Mouse (Mus musculus) kidney, postnatal 36 days (tissue): ENCODE results near the gene Coch.
"Not testable (repeated sequence)": the region's sequence is repeated elsewhere in the genome, so short reads cannot be mapped to it uniquely, and the experiment has no call there.

Source experiments
- DNase-seq, 2 experiments: peaks; one replicate each; pipeline ENCODE4 v3.0.0; 2021 to 2022; ENCODE audit warnings: mixed read lengths in 2 of 2

Gene Coch

DNA sequence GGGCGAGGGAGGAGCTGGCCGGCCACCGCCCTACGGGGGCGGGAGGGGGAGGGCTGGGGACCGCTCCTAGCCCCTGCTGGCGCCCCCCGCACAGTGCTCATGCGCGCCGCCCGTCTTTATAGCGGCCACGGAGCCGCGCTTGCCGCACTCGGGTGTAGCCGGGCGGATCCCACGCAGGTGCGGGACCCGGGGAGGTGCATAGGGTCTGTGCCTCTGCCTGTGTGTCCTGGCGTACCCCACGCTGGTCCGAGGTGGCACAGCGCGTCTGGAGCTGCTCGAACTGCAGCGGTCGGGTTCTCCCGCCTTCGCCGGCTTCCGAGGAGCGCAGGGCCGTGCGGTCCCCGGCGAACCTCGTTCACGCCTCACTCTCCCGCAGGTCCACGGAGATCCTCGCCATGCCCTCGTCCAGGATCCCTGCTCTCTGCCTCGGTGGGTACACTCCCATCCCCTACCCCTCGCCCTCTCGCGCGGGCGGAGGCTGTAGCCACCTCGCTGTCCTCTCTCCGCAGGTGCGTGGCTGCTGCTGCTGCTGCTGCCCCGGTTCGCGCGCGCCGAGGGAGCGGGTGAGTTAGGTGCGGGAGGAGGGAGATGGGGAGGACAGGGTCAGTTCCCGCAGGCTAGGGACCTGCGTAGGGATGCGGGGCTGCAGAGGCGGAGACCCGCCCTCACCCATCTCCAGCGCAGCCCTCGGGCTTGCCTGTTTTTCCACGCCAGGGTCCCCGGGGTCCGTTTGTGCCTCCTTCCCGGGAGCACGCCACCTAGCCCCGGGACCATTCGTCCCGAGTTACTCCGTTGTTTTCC, at the start of gene Coch:
TSS of gene Coch (plus strand) at position 113 of the 801 bp plus-strand sequence.
- peak in 1 of 2 experiments; percentile 34 for DNase-seq

GRCm38 (mm10) chr12:51543402-51543960, 49.7 kb upstream of the Coch start:
- no peak for DNase-seq

GRCm38 (mm10) chr12:51555041-51555440, 38.1 kb upstream of the Coch start:
- DNase-seq, result no peak

GRCm38 (mm10) chr12:51561416-51561815, 31.7 kb upstream of the Coch start:
- DNase-seq, result no peak

DNA sequence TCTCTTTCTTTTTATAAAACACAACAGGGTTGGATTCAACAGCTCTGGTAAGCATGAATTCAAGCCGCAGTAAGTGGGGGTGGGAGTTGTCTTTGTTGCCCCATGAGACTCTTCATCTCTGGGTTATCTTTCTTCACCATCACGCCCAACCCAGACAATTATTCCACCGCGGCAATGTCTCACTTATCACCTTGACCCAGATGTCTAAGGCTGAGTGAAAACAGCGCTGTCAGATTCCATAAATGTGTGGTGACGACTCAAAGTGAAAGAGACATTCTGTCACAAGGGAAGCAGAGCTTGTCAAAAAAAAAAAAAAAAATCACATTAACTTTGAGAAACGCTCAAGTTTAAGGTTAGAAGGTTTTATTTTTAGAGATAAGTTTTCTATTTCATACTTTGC, 25.9 kb upstream of the Coch start:
- DNase-seq, result no peak

DNA sequence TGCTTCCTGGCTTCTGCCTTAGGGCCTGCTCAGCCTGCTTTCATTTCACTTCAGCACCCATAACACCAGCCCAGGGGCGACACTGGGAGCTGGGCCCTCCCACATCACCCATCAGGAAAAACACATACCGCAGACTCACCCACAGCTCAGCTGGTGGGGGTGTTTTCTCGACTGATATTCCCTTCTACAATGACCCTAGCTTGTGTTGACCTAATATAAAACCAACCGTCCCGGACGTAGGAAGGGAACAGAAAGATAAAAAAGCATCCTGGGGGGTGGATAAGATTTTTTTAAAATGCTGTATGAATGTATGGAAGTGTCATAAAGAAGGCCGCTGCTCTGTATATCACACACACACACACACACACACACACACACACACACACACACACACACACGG, 23.7 kb upstream of the Coch start:
- no peak for DNase-seq

- DNase-seq, result peak in 1 of 2 experiments; percentile 7
Observed at GRCm38 (mm10) chr12:51569944-51570343, 23.2 kb upstream of the Coch start.

- DNase-seq, result no peak
Observed at GRCm38 (mm10) chr12:51572651-51573050, 20.5 kb upstream of the Coch start.

- not testable (repeated sequence) for DNase-seq
Observed at GRCm38 (mm10) chr12:51577816-51578215, 15.3 kb upstream of the Coch start.

DNA sequence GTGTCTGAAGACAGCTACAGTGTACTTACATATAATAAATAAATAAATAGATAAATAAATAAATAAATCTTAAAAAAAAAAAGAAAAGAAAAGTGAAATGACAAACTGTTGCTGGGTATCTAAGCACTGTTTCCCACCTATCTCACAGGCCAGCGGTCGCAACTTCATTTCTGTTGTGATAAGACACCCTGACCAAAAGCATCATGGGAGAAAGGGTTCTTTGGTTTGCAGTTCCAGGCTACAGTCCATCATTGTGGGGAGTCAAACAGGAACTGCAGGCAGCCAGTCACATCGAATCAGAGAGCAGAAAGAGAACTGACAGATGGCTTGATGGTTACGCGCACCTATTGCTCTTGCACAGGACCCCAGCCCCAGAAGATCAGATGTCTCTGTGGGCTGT, 3.9 kb upstream of the Coch start:
- no peak for DNase-seq

DNA sequence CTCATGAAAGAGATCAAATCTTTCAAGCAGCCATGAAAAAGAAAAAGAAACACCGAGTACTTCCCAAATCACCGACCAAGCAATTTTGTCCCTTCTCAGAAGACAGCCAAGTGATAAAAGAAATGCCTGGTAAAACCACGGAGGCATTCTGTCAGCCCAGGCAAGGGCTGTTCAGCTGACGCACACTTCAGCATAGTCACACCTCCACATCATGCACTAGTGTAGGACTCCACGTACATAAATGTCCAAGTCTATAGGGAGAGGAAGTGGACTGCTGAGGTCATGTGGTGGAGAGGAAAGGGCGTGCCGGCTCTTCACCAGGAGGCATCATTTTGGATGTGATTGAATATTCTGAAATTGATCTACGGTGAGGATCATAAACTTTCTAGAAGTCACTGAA, 1.2 kb upstream of the Coch start:
- no peak for DNase-seq

GRCm38 (mm10) chr12:51592888-51593228, 283 bp upstream of the Coch start:
- peak in 1 of 2 experiments; percentile 21 for DNase-seq

GRCm38 (mm10) chr12:51594030-51594470, 909 bp downstream of the Coch start:
- DNase-seq, result no peak

DNA sequence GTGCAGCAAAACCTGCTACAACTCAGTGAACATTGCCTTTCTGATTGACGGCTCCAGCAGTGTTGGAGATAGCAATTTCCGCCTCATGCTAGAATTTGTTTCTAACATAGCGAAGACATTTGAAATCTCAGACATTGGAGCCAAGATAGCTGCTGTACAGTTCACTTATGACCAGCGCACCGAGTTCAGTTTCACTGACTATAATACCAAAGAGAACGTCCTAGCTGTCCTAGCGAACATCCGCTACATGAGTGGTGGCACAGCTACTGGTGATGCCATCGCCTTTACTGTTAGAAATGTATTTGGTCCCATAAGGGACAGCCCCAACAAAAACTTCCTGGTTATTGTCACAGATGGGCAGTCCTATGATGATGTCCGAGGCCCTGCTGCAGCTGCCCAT, 10.2 kb downstream of the Coch start:
- DNase-seq, result no peak

GRCm38 (mm10) chr12:51606138-51606537, 13.0 kb downstream of the Coch start:
- DNase-seq, result no peak

GRCm38 (mm10) chr12:51612361-51612760, 19.2 kb downstream of the Coch start:
- DNase-seq, result peak; percentile 37 to 48

DNA sequence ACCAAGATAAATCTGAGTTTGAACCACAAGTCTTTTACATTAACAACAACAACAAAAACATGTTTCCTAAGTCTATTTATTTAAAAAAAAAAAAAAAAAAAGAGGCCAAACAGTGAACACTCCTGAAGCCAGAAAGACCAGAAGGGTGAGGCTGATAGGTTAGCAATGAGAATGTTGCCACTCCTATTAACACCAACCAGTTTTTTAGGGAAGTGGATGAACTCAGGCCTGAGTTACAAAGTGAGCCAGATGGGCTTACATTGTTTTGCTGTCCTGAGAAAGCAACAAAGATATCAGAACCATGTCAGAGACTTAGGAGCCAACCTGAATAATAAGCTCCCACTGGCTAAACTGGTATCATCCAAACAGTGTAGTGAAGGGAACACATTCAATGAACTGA, 27.4 kb downstream of the Coch start:
- DNase-seq, result no peak

- DNase-seq, result no peak
Observed at GRCm38 (mm10) chr12:51621161-51621560, 28.0 kb downstream of the Coch start.

DNA sequence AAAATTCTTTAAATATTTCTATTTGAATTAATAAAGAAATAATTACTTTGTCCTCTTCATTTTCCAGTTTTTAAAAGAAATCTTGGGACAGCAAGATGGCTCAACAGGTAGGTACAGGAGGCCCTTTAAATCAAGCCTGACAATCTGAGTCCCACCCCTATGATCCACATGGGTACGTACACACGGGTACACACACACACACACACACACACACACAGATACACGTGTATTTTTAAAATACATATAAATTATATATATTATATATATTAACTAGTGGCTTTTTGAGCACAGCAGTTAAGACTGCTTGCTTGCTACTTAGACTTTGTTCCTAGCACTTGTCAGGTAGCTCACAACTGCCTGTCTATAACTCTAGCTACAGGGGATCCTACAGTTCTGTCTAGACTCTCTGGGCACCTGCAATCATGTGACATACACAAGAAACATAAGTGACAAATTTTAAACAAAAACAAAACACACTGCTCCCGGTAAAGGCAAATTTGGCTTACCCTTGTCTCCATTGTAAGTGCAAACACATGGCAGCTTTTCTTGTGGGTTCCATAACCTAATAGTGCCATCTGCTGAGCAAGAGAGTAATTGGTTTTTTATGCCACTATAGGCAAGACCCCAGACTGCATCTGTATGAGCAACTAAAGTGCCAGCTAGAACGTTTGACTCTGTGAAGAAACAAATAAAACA, 29.7 kb downstream of the Coch start:
- no peak for DNase-seq

DNA sequence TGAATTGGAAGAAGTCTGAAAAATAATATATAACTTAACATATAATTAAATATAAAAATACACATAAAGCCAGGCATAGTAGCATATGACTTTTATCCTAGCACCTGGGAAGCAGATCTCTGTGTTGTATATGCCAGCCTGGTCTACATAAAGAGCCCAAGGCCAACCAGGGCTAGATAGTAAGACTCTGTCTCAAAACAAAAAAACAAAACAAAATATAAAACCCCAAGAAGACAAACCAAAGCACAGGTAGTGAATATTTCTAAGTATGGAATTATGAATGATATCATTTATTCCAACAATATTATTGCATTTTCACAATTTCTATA, 30.2 kb downstream of the Coch start:
- DNase-seq, result no peak

GRCm38 (mm10) chr12:51633481-51633880, 40.3 kb downstream of the Coch start:
- DNase-seq, result peak; percentile 10 to 51

DNA sequence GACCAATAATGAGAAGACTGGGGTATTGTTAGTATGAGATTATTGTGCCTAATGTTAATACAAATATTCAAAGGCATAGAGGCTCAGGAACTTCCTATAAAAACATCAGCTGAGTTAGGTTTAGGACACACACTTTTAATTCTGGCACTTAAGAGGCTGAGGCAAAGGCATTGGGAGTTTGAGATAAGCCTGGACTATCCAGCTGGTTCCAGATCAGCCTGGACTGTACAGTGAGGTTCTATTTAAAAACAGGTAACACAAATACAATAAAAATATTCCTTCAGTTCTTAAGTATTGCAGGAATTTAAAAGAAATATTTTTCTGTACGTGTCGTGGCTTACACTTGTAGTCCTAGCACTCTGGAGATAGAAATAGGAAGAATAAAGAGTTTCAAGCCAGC, 43.1 kb downstream of the Coch start:
- no peak for DNase-seq

- no peak for DNase-seq
Observed at GRCm38 (mm10) chr12:51636689-51637470, 43.7 kb downstream of the Coch start.
